Mouse (Mus musculus): ENCODE results near the gene Lgr4.

Lgr4 gene

GRCm38 (mm10) chr2:109976181-109976580, 58.7 kb downstream of the Lgr4 start:
- no peak for DNase-seq (ENCODE audit: low read depth, low spot score)

- no peak for DNase-seq (ENCODE audit: low read depth, low spot score)
Observed at GRCm38 (mm10) chr2:109977322-109977721, 59.9 kb downstream of the Lgr4 start.

GRCm38 (mm10) chr2:109979209-109979608, 61.8 kb downstream of the Lgr4 start:
- no peak for DNase-seq (ENCODE audit: low read depth, low spot score)

- no peak for DNase-seq (ENCODE audit: low read depth, low spot score)
Observed at GRCm38 (mm10) chr2:109983435-109983834, 66.0 kb downstream of the Lgr4 start.

- no peak for DNase-seq (ENCODE audit: low read depth, low spot score)
Observed at GRCm38 (mm10) chr2:109984930-109985329, 67.5 kb downstream of the Lgr4 start.

- DNase-seq (ENCODE audit: low read depth, low spot score): no peak
Observed at GRCm38 (mm10) chr2:109985560-109985959, 68.1 kb downstream of the Lgr4 start.

- no peak for DNase-seq (ENCODE audit: low read depth, low spot score)
Observed at GRCm38 (mm10) chr2:109986036-109986785, 68.8 kb downstream of the Lgr4 start.

GRCm38 (mm10) chr2:109987946-109988345, 70.5 kb downstream of the Lgr4 start:
- no peak for DNase-seq (ENCODE audit: low read depth, low spot score)

- DNase-seq (ENCODE audit: low read depth, low spot score): no peak
Observed at GRCm38 (mm10) chr2:109989196-109989595, 71.7 kb downstream of the Lgr4 start.

GRCm38 (mm10) chr2:109989679-109990473, 72.4 kb downstream of the Lgr4 start:
- DNase-seq (ENCODE audit: low read depth, low spot score): no peak

GRCm38 (mm10) chr2:109991754-109992153, 74.3 kb downstream of the Lgr4 start:
- DNase-seq (ENCODE audit: low read depth, low spot score): no peak

GRCm38 (mm10) chr2:109992448-109993073, 75.1 kb downstream of the Lgr4 start:
- no peak for DNase-seq (ENCODE audit: low read depth, low spot score)

- no peak for DNase-seq (ENCODE audit: low read depth, low spot score)
Observed at GRCm38 (mm10) chr2:109993404-109993803, 76.0 kb downstream of the Lgr4 start.

GRCm38 (mm10) chr2:109995061-109995460, 77.6 kb downstream of the Lgr4 start:
- no peak for DNase-seq (ENCODE audit: low read depth, low spot score)

GRCm38 (mm10) chr2:109996411-109996810, 79.0 kb downstream of the Lgr4 start:
- DNase-seq (ENCODE audit: low read depth, low spot score): no peak

GRCm38 (mm10) chr2:110004668-110005067, 87.2 kb downstream of the Lgr4 start:
- DNase-seq (ENCODE audit: low read depth, low spot score): no peak

GRCm38 (mm10) chr2:110005164-110005563, 87.7 kb downstream of the Lgr4 start:
- DNase-seq (ENCODE audit: low read depth, low spot score): no peak

GRCm38 (mm10) chr2:110005596-110006239, 88.3 kb downstream of the Lgr4 start:
- DNase-seq (ENCODE audit: low read depth, low spot score): no peak

GRCm38 (mm10) chr2:110007423-110008267, 90.2 kb downstream of the Lgr4 start:
- no peak for DNase-seq (ENCODE audit: low read depth, low spot score)

GRCm38 (mm10) chr2:110009449-110009848, 92.0 kb downstream of the Lgr4 start:
- DNase-seq (ENCODE audit: low read depth, low spot score): no peak

GRCm38 (mm10) chr2:110012184-110012725, 94.8 kb downstream of the Lgr4 start:
- peak; percentile 60 for DNase-seq (ENCODE audit: low read depth, low spot score)
